Mouse (Mus musculus) megakaryocyte, adult 5-6 weeks (primary cell): ENCODE data around the gene Lingo1. TPM values are rescaled to one million over a fixed set of nuclear protein-coding genes. Genes with fewer than 3 reads are reported as not detected.

Source experiments
- ATAC-seq: 2 replicates; pipeline ENCODE4 v1.8.0; 2016; ENCODE audit warnings: mild to moderate bottlenecking, inconsistent platforms; ENCODE audit not compliant: poor library complexity, severe bottlenecking
- total RNA-seq, 2 experiments: library from RNA; stranded (forward) in 1 of 2; stranded (reverse) in 1 of 2; fragments of 153-499, 151-499 nt in 1 of 2; fragments of 221-1000, 200-1000 nt in 1 of 2; gene quantifications; 2 replicates each; pipeline versions ENCODE4 v1.2.3 to v1.2.4; 2015 to 2017

Gene Lingo1
- not detected in 2 replicates for total RNA-seq (2015)
- not detected in 2 replicates for total RNA-seq (2017)

DNA sequence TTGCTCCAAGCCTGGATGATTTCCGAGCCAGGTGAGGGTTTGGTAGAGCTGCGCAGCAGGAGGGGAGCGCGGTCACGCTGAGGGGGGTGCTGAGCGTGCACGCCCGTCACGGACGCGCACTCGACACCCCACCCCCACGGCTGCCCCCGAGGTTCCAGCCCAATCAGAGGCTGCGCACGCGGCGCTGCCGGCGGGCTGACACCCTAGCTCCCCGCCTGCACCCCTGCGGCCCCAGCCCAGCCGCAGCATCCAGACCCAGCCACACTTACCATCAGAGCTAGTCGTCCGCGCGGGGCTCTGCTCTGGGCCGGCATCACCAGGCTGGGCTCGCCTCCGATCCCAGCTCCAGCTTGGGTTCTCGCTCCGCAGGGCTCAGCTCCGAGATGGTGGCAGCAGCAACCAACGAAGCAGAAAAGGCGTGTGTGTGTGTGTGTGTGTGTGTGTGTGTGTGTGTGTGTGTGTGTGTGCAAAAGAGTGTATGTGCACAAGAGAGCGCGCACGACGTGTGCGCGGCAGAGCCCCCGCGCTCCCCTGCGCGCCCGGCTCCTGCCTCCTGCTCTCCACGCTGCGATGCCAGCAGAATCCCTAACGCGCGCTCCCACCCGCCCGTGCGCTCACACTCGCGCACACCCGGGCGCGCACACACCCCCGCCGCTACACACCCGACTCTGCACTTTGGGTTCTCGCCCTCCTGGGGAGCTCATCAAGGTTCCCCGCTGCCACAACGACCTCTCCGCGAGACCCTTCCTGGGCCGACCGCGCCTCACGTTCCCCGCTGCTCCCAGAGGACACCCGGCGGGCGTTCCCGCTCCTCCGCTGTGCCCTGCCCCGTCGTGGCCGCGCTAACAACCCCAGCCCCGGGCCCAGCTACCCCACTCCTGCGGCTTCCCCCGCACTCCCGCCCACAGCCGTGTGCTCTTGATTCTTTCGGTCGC is at the start of gene Lingo1:
Gene Lingo1 (minus strand): TSS at position 748 of the 935 bp plus-strand sequence.
- no peak for ATAC-seq

GRCm38 (mm10) chr9:56844644-56845043 is 48.4 kb upstream of the Lingo1 start:
- ATAC-seq: no peak

DNA sequence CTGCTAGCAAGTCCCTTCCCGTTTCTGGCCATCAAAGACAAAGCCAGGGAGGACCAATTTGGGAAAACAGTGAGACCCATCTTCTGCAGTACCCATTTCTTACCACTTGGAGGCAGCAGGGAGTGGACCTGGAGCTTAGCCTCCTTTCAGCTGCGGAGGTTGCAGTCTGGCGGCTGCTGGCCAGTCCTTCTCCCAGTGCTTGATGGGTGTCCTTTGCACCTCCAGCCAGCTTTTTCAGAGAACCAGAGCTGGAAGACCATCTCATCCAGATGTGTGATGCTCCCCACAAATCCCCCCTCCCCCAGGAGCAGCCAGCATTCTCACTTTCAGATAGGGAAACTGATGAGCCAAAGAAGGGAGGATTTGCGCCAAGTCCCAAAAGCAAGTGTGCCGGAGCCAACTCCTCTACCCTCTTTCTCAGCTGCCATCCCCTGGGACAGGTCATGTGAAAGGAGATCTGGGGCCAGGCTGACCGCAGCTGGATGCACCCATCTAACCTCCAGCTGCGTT is 47.5 kb upstream of the Lingo1 start:
- ATAC-seq: no peak

DNA sequence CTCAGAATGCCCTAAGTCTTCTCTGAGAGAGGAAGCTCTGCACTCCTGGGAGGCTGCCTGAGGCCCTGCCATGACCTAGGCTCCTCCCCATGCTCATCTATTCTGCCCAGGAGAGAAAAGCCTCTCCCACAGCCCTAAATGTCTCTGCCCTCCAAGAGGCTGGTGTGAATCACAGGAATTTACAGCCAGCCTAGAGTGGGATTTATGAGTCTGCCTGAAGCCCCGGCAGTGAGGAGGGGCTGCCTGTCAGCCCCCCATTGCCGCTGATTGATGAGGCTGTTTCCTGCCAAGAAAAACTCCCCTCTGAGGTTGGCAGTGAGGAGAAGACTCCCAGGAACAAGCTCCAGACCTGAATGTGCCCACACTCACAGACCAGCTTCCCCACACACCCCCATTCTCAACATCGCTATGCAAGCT is 46.0 kb upstream of the Lingo1 start:
- ATAC-seq: no peak

DNA sequence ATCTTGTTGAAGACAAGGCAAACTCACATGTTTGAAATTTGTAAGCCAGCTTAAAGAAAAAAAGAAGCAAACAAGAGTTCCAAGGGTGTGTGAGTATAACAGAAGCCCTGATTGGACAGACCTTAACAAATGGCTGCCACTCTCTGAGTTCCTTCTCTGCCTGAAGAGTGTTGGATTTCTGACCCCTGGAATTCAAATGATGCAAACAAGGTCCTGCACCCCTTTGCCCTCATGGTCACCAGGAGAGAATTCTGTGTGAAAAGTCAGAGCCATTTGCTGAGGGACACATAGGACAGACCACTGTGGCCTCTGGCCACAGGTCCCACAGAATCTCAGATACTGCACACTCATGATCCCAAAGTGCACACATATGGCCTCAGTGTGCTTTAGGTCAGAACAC is 45.6 kb upstream of the Lingo1 start:
- ATAC-seq: no peak

DNA sequence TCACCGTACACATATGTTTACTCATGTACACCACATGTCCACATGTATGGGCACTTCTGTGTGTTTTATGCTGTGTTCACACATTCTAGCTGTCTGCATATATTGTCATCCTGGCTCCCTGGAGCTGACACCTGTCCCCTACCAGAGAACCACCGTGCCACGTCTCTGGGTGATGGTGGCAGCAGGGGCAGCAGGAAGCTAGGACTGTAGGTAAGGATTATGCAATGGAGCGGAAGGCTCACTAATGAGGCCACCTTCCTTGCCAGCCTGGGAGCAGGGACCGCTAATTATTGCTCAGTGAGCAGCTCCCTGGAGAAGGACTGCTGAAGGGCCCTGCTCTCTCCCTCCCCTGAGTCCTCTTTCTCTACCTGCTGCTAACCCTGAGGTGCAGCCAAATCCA is 44.5 kb upstream of the Lingo1 start:
- ATAC-seq: no peak

DNA sequence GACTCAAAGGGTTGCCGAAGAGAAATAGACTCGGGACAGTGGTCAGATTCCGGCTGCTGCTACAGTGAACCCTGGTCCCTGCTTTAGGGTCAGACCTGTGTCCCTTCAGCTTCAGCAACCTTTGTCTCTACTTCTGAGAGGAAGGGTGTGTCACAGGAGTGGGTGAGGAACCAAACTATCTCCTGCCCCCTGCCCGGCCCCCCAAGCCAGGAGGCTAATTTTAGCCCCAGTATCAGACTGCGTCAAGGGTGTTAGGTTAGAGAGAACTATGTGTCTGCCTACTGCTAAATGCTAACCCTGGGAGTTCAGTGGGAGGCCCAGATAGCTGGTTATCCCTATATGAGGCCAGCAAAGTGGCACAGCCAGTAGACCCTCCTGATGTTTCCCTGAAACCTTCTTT is 38.9 kb upstream of the Lingo1 start:
- ATAC-seq: no peak

DNA sequence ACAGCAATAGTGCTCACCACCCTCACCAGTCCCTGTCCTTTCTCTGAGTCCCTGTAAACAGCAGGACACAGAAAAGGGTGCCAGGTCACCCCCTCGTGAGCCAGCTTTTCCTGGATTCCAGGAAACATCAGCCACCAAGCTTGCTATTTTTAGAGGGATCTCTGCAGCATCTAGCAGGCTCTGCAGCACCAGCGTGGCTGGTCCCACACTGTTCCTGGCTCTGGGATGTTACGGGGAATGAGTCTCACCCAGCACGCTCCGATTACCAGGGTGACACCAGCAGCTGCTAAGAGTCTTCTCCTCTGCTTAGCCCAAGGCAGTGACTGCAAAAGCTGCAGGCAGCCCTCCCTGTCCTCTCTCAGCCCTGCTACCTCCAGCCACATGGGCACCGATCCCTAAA is 36.6 kb upstream of the Lingo1 start:
- no peak for ATAC-seq

DNA sequence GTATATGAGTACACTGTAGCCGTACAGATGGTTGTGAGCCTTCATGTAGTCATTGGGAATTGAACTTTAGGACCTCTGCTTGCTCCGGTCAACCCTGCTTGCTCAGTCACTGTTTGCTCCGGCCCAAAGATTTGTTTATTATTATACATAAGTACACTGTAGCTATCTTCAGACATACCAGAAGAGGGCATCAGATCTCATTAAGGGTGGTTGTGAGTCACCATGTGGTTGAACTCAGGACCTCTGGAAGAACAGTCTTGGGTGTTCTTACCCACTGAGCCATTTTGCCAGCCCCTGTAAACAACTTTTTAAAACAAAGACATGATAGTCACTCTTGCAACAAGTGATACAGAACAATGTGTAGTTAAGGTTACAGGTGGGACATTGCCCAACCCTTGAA is 35.6 kb upstream of the Lingo1 start:
- ATAC-seq: no peak

DNA sequence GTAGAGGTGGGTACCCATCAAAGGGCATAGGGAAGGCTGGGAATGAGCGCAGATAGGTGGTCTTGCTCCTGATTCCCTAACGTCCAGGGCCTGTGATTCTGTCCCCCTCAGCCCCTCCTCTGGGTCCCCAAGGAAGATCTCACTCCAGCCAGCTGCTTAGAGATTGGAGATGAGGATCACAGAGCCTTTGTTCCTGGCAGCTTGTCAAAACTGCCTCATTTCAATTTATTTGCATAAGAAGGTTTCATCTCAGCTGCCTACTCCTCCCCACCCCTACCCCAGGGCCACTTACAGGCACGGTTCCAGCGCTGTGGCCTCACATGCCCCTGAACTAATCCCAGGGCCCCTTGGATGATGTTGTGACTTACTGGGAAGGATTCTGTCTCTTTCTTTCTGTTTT is 33.9 kb upstream of the Lingo1 start:
- no peak for ATAC-seq

- ATAC-seq: no peak
Observed at GRCm38 (mm10) chr9:56828841-56829240, 32.6 kb upstream of the Lingo1 start.

GRCm38 (mm10) chr9:56828146-56828545 is 31.9 kb upstream of the Lingo1 start:
- no peak for ATAC-seq

- ATAC-seq: no peak
Observed at GRCm38 (mm10) chr9:56825476-56826213, 29.4 kb upstream of the Lingo1 start.

DNA sequence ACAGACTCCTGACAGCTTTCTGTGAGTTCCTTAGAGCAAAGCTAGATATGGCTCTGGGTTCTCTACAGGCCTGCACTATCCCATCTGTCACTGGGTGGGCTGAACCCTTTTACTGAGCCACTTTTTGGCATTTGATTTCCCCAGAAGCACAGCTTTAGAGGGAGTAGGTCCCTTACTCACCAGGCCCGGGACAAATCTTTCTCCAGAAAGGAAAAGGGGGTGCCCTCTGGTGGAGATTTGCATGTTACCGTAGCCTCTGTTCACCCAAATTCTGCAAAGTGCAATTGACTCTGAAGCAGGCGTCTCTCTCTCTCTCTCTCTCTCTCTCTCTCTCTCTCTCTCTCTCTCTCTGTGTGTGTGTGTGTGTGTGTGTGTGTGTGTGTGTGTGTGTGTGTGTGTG is 28.6 kb upstream of the Lingo1 start:
- ATAC-seq: no peak

- no peak for ATAC-seq
Observed at GRCm38 (mm10) chr9:56810916-56811315, 14.6 kb upstream of the Lingo1 start.

- ATAC-seq: no peak
Observed at GRCm38 (mm10) chr9:56807990-56808389, 11.7 kb upstream of the Lingo1 start.

DNA sequence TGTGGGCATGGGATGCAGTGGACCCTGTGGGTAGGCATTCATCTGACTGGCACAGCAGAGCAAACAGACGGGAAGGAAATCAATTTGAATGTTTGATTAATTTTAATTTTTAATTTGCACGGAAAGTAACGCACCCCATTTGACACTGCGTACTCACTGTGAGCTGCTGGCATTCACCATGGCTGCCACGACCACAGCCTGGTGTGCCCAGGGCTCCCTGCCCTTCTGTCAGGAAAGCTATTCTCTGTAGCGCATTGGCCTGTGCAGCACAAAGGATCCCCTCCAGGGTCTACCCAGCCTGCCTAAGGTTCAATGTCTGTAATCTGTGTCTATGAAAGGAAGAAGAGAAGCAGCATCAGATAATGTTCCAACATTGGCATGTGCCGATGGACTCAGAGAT is 6.9 kb upstream of the Lingo1 start:
- no peak for ATAC-seq

GRCm38 (mm10) chr9:56797876-56798275 is 1.6 kb upstream of the Lingo1 start:
- ATAC-seq: no peak

GRCm38 (mm10) chr9:56796656-56797131 is 426 bp upstream of the Lingo1 start:
- ATAC-seq: no peak

DNA sequence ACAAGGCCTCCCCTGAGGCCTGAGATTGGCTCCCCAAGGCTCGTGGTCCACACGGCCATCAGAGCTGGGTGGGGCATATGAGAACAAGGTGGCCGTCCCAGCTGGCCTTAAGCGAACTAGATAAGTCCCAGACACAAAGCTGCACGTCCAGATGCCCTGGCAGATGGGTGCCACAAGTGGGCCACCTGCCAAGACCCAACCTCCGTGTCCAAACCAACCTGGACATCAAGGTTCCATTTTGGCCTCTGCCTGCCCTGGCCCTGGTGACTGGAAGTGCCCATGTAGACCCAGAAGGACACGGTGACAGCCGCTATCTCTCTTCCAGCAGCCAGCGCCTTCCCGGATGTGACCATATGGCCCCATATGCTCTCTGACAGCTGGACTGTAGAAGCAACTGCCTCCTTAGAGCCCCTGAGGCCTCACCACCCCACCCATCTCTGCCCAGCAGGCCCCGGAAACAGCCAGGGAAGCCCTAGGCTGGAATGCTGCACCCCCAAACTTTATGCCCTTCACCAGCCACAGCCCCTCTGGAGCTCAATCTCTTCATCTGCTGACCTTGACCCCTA is 4.5 kb downstream of the Lingo1 start:
- no peak for ATAC-seq

DNA sequence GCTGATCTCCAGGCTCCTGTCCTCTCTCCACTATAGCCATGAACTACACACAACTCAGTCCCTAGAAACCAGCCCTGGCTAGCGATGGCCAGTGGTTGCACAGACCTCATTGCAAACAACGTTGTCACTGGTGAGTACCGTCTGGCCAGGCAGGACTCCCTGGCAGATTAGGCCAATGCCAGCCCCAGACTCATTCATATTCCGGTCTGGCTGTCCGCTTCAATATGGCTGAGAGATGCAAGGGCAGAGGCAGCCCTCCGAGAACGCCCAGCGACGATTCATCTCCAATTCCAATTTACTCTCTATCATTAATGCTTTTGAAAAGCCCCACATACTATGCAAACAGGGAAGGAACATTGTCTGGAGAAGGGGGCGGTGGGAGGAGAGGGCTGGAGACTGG is 11.7 kb downstream of the Lingo1 start:
- no peak for ATAC-seq
